Mouse (Mus musculus) left cerebral cortex, postnatal 10 days (tissue): ENCODE results near the gene Fzd2. TPM values are rescaled to one million over a fixed set of nuclear protein-coding genes. Genes with fewer than 3 reads are reported as not detected.
A peak's percentile ranks its signal among the peaks of the same experiment; 100 is the strongest.
"Not testable (repeated sequence)": the region's sequence is repeated elsewhere in the genome, so short reads cannot be mapped to it uniquely, and the experiment has no call there.

ENCODE experiments used
- DNase-seq, 2 experiments: peaks; one replicate each; pipeline ENCODE4 v3.0.0; 2021 to 2022; ENCODE audit warnings: low spot score in 2 of 2, mixed read lengths in 1 of 2; ENCODE audit errors: extremely low spot score in 1 of 2
- intact Hi-C: fragments of 180-260 bp; cut with DNase I; formaldehyde crosslinking; loops from one replicate; pipeline ENCODE4 v1.15.1; 2025
- total RNA-seq, 2 experiments: library from RNA; stranded (reverse); gene quantifications; 2 replicates each; pipeline ENCODE4 v1.2.3; 2021

The Fzd2 gene
- 10 to 100 TPM in 1 of 2 experiments, 1 to 10 TPM in 1; 6.7 to 11.0 TPM for total RNA-seq

DNA sequence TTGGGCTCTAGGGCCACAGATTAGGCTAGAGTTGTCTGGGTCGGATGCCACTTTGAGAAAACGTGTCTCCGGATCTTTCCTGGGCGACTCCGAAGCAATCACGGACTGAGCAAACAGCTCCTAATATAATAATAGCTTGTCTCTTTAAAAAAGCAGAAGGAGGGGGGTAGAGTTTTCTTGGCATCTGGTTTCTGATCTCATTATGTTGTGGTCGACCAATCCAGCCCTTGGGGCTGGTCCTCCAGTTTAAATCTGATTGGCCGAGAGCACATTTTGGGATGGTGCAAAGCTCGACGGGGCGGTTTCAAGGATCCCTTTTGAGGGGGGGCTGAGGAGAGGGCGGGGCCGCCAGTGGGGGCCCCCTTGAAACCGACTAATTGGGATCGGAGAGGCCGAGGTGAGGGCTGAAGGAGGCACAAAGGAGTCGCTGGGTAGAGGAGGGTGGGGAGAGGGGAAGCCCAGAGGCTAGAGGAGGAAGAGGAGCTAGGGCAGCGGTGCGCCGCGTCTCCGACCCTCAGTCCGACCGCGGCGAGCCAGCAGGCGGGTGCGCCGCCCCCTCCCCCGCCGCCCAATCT lies at the start of gene Fzd2:
TSS of gene Fzd2 (plus strand) at position 387 of the 575 bp plus-strand sequence.
- intact Hi-C loops = no loop called here
- peak; percentile 84 to 86 for DNase-seq

DNA sequence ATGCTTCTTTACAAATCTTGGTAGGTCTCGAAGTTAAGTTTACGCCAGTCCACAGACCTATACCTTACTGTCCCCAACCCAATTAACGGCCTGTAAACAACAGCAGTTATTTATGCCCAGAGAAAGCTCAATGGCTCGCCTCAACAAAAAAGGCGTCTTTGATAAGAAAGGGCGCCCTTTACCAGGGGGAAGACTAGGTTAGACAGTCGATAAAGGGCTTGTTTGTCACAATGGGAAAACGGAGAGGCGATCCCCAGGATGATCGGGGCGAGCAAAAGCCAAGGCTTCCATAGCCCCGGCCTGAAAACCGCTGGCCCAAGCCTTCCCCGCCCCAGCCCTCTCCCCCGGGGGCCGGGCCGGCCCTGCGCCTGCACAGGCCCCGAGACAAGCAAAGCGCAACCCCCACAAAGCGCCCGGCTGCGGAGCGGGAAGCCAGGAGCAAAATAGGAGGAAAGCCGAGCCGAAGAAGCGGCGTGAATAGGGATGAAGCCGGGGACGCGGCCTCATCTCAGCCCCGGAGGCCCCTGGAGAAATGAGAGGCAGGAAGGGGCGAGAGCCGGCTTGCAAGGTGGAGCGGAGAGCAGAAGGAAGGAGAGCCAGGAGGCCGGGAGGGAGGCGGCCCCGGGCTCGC lies 48.7 kb upstream of the Fzd2 start:
- intact Hi-C loops = no loop called here
- peak in 1 of 2 experiments; percentile 63 for DNase-seq

DNA sequence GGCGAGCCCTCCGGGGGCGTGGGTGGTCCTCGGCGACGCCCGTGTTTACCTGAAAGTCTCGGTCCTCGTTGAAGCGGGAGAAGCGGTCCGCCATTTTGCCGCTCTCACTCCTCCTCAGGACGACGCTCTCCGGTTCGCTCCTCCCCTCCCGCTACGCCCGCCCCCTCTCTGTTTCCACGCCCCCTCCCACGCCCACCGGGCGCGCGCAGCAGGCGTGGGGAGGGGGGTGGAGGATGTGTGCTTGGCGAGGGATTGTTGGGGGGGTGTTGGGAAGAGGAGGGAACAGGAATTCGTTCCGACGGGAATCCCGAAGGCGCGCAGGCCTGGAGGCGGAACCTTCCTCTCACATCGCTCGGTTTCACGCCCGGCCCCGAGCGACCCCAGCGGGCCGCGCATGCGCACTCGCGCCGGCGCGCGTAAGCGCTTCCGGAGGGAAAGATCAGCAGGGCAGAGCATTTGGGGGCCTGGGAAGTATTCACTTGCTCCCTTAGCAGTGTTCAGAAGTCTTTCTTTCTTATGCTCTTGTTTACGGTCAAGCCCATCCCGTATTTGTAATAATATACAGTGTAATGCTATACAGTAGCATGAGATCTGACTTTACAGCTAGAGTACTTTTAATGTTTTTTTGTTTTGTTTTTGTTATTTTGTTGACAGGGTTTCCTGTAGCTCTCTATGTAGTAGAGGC lies 48.0 kb upstream of the Fzd2 start, which contains the start of gene Gpatch8:
TSS of gene Gpatch8 (minus strand) at position 362 of the 685 bp plus-strand sequence.
- peak; percentile 95 to 98 for DNase-seq
- intact Hi-C loops = no loop called here

DNA sequence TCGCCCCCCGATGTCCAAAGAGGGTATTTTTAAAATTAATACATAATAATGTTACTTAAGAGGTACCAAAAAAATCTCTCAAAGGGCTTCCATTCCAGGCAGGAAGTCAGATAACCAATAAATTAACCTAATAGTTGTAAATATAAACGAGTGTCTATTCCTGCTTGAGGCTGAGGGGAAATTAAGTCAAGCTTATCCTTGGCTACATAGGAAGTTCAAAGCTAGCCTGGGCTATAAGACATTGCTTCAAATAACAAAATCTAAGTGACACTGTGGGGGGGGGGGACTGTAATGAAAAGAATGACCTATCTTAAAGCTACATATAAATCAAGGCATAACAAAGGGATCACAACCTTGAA lies 47.5 kb upstream of the Fzd2 start:
- intact Hi-C loops = no loop called here

DNA sequence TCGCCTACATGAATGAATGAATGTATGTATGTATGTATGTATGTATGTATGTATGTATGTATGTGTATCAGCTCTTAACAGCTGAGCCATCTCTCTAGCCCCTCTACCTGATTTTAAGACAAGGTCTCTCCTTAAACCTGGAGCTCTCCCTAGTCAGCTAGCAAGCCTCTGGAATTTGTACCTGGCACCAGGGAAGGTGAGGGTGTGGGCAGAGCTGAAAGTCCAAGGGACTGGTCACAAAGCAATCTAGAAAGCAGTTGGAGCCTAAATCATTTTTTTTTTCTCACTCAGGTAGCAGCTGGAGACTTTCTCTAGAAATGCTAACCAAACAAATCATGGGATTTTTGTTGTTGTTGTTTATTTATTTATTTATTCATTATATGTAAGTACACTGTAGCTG lies 46.8 kb upstream of the Fzd2 start:
- no peak for DNase-seq
- intact Hi-C loops = no loop called here

More for the DNA sequence above, 47.5 kb upstream of the Fzd2 start:
- DNase-seq = no peak

DNA sequence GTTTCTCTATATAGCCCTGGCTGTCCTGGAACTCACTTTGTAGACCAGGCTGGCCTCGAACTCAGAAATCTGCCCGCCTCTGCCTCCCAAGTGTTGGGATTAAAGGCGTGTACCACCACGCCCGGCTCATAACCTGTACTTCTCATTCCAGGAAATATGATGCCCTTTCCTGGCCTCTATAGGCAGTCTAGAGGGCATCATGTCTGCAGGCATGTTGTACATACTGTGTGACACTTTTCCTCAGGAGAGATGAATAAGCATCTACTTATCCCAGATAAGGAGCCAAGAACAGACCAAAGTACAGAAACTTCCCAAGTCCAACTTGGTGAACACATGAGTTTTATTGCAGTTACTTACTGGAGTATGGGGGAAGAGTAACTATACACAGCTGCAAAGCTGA lies 45.5 kb upstream of the Fzd2 start:
- no peak for DNase-seq
- intact Hi-C loops = no loop called here

DNA sequence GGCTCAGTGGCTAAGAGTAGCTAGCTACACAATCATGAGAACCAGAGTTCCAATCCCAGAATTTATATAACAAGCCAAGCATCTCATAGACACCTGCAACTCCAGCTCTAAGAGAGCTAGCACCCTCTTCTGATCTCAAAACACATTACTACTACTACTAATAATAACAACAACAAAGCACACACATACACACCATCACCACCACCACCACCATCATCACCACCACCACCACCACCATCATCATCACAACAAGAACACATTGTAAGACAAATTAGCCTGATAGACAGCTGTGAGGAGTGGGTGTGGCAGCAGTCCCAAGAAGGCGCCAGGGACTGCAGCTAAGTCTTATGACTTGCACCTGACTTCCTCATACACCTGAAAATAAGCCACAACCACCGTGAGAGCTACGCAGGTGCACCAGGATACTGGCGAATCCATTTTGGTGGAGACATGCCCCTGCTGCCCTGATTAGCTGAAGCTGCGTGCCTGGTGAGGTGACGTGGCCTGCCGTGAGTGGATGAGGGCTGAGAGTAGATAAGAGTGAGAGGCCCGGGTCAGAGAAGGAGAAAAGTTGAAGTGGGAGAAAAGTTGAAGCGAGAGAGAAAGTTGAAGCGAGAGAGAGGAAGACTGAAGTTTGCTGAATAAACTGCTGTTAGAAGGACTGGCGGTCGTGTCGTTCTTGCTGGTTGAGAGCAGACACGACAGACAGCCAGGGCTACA lies 39.1 kb upstream of the Fzd2 start:
- intact Hi-C loops, DNase-seq: not testable (repeated sequence)

DNA sequence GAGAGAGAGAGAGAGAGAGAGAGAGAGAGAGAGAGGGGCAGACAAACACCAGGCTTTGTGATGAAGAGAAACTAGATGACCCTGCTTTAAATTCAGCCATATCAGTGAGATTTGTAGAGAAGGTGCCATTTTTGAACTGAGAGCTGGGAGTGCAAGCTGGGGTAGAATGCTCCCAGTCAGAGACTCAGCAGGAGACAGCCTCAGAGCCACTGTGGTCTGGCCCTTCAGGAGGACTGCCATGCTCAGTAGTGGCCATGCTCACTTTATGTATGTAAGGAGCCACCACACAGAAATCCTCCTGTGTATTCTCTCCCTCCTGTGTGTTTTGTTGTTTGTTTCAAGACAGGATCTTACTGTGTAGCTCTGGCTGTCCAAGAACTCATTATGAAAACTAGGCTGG lies 38.5 kb upstream of the Fzd2 start:
- DNase-seq = no peak
- intact Hi-C loops = no loop called here

DNA sequence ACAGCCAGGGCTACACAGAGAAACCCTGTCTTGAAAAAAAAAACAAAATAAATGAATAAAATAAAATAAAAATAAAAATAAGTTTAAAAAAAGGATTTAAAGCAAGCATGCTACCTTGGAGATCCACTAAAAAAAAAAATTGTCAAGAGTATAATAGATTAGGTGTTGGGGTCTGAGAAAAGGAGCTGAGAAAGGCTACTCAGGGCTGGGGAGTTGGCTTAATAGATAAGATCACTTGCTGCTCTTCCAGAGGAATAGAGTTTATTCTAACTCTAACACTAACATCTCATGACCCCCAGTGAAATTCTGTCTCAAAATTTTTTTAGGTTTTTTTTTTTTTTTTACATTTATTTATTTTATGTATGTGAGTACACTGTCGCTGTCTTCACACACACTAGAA lies 37.9 kb upstream of the Fzd2 start:
- no peak for DNase-seq
- intact Hi-C loops = no loop called here

DNA sequence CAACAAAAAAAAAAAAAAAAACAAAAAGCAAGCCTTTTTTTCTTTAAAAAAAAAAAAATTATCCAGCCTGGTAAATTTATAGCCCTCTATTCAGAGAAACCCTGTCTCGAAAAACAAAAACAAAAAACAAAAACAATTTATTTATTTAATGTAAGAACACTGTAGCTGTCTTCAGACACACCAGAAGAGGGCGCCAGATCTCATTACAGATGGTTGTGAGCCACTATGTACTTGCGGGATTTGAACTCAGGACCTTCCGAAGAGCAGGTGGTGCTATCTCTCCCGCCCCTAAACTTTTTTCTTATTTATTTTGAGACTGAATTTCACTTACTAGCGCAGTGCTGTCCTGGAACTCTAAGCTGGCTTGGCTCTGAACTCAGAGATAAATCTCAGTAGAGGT lies 37.0 kb upstream of the Fzd2 start:
- no peak for DNase-seq
- intact Hi-C loops = no loop called here

DNA sequence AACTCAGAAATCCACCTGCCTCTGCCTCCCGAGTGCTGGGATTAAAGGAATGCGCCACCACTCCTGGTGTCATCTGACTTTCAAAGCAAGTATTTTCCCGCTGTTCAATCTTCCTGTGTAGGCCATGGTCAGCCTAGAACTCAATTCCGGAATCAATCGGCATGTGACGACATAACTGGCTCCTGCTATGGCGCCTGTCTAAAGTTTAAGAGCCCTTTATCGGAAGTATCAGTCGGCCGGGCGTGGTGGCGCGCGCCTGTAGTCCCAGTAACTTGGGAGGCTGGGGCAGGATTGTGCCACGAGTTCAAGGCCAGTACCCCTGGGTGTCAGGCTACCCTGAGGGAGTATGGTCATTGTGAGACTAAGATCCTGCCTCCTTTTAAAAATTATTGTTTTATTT lies 36.5 kb upstream of the Fzd2 start:
- intact Hi-C loops = no loop called here
- no peak for DNase-seq

DNA sequence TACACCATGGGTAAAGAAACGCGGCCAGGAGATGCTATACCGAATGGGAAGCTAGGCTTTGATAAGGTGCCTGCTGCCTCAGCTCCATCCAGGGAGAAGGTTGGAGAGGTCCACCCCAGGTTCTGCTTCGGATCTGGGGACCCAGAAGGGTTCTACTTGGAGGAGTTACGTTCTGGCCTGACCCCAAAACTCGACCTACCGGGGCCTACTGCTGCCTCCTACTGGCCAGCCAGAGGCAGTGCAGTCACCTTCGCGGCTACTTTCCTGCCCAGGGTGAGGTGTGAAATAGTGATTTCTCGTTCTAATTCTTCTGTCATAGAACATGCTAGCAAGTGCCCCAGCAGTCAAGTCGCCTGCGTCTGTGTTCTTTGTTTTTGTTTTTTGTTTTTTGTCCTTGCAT lies 36.0 kb upstream of the Fzd2 start:
- DNase-seq = no peak
- intact Hi-C loops = no loop called here

DNA sequence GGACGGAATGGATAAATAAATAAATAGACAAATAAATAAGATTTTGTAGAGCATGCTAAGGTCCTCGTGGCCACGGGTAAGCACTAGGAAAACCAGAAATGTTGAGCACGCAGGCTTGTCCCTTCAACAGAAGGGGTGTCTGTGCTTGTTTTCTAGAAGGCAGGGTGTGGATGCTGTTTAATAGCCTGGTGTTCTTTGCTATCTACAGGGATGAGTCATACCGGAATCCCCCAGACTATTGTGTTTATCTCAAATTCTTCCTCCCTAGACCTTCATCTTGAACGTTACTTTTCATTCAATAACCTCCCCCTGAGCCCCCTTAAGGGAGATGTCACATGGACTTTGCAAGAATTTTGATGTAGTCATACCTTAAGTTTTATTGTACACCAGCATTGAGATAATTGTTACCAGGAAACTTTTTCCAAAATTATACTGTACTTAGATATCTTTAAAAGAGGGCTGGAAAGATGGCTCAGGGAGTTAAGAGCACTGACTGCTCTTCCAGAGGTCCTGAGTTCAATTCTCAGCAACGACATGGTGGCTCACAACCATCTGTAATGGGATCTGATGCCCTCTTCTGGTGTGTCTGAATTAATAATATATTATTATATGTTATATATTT lies 35.3 kb upstream of the Fzd2 start:
- no peak for DNase-seq
- intact Hi-C loops = no loop called here

DNA sequence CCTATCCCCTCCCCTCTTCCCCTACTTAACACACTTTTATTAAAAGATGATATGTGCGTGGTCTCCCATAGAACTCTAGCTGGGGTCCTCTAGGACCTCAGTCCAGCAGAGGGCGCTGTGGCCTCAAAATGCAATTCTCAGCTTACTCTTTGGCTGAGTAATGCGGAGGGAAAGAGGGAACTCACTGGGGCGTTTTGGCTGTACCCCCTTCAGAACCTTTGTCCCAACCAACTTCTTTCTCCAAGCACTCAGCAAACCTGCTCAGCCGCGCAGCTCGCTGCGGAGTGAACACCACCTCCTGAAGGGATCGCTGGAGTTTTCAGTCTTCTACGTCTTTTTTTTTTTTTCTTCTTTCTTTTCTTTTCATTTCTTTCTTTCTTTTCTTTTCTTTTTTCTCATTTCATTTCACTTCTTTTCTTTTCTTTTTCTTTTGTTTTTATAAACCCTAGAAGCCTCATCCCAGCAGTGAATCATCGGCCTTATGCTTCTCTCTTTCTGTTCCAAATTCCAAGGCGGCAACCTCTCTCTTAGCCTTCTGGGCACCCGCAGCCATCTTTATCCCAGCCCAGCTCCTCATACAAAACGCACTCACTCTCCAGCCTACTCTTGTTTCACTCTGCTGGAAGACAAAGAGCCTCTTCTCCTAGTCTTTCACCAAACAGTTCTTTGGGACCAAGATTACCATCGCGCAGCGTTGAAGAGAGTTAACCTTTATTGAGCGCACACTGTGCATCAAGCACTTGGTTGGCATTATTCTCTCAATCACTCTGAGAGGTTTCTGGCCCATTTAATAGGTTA lies 31.1 kb upstream of the Fzd2 start:
- intact Hi-C loops = loop anchor here (2.0 to 5.0 kb wide), 2 partner anchors 34 to 80 kb away; no protein-coding TSS in a partner anchor
- DNase-seq = peak; percentile 68 to 86

DNA sequence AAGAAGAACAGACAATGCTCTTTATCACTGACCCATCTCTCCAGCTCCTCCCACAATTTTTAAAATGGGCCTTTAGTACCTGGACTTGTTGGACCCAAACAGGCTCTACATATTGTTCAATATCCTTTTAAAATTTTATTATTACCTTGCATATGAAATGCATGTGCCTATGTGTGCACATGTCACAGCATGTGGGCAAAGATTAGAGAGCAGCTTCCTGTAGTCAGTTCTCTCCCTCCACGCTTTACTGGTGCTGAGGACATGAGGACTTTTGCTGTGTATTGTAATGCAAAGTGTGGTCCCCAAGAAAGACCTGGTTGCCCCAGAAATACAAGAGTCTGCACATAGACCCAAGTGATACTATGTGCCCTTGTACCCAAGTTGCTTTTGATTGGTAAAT lies 29.2 kb upstream of the Fzd2 start:
- no peak for DNase-seq
- intact Hi-C loops = no loop called here

DNA sequence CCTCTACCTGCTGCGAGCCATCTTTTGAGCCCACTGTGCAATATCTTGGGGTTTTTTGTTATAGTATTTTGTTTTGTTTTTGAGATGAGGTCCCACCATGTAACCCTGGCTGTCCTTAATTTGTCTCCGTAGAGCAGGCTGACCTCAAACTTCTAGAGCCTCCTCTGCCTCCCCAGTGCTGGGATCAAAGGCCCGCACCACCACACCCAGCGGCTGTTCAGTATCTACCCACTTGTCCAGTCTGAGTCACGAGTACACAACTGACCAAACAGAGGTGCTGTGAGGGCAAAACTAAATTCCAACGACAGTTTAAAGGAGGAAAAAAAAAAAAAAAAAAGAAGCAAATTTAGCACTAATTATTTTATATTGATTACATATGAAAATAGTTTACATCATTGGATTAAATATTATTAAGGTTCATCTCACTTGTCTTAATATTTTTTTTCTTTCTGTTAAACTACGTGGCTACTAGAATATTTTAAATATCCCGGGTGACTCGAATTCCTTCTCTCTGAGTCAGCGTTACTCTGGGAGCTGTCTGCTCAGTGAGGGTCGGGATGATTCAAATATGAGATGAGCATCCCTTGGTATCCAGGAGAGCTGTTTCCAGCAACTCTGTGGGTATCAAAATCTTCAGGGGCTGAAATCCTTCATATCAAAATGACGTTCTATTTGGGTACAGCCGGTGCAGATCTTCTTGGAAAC lies 28.0 kb upstream of the Fzd2 start:
- no peak for DNase-seq
- intact Hi-C loops = no loop called here

DNA sequence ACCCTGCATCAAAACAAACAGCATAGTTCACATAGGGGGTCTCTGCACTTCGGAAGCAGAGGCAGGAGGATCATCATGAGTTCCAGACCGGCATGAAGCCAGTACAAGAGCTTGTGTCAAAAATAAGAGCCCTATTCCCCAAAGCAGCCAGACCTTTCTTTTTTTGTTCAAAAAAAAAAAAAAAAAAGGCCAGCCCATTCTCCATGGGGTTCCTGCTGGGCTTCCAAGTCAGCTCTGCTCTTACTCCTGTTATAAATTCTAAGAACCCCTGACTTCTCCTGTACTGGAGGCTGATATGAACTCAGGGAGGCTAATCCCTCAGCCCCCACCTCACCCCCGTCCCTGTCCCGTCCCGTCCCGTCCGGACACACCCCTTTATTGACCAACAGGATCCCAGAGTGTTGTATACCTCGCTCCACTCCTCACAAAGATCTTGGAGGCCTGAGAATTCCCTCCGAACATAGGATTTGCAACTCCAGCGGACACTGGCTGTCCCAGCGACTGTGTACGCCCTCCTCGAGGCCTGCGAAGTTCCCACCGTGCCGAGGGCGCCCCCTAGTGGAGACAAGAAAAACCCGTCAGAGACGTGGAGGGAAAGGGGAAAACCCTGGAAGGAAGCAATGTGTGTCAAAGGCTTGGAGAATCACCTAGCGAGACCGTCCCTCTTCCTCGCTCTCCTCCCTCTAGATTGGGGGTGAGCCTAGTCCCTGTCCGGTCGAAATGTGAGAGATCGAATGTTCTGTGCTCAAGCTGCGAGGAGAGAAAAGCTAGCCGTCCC lies 25.7 kb upstream of the Fzd2 start:
- intact Hi-C loops = no loop called here

More for the DNA sequence above, 25.7 kb upstream of the Fzd2 start:
- peak; percentile 32 to 89 for DNase-seq
